Mouse (Mus musculus) kidney, adult 2 months (tissue): ENCODE measurements around the gene Sirt4. TPM values are rescaled to one million over a fixed set of nuclear protein-coding genes. Genes with fewer than 3 reads are reported as not detected.
A peak's percentile ranks its signal among the peaks of the same experiment; 100 is the strongest.

Source experiments
- DNase-seq: peaks from one replicate; pipeline ENCODE4 v3.0.0; 2021
- H3K27ac ChIP-seq: fragments of 200-500 bp; 2 replicates; pipeline ENCODE4 v1.5.1; 2012; ENCODE audit warnings: low read depth, low read length, control low read depth, inconsistent platforms; ENCODE audit not compliant: insufficient read depth
- H3K27me3 ChIP-seq: fragments of 200-500 bp; replicated peaks from 2 replicates; pipeline ENCODE4 v1.6.1; 2012; ENCODE audit warnings: mild to moderate bottlenecking, moderate library complexity, low read length, inconsistent platforms; ENCODE audit not compliant: control insufficient read depth, insufficient read depth
- H3K36me3 ChIP-seq: fragments of 200-500 bp; 2 replicates; pipeline ENCODE4 v1.6.1; 2012; ENCODE audit warnings: mild to moderate bottlenecking, moderate library complexity, low read length, inconsistent platforms; ENCODE audit not compliant: control insufficient read depth, insufficient read depth
- H3K4me1 ChIP-seq: fragments of 200-500 bp; 2 replicates; pipeline ENCODE4 v1.6.1; 2011; ENCODE audit warnings: low read length; ENCODE audit not compliant: control insufficient read depth, insufficient read depth
- H3K4me3 ChIP-seq: fragments of 200-500 bp; 2 replicates; pipeline ENCODE4 v1.5.1; 2011; ENCODE audit warnings: mild to moderate bottlenecking, low read depth, low read length, control low read depth; ENCODE audit not compliant: insufficient read depth
- CTCF ChIP-seq: fragments of 200-500 bp; conservative IDR thresholded peaks from 2 replicates; pipeline ENCODE4 v1.5.1; 2011; ENCODE audit warnings: low read depth, mild to moderate bottlenecking, control low read depth, low read length, moderate library complexity, mixed read lengths; ENCODE audit not compliant: insufficient read depth, insufficient read length
- POLR2A ChIP-seq: fragments of 200-500 bp; IDR thresholded peaks from one replicate; pipeline ENCODE4 v1.6.1; 2011; ENCODE audit warnings: low read depth, low read length, control low read depth
- WGBS: fragments of 180-500 bp; shearing (Covaris S2); methylation state at CpG from one replicate; pipeline ENCODE4 v1.1.7; 2018; 5-methylcytosine and 5-hydroxymethylcytosine counted together
- polyA plus RNA-seq: library from polyadenylated mRNA; depleted of rRNA; stranded (reverse); fragments of >200 nt; gene quantifications from 2 replicates; pipeline ENCODE4 v1.2.3, GENCODE M21; 2012

The Sirt4 gene
- polyA plus RNA-seq, 1 experiment = 34.0 TPM

DNA sequence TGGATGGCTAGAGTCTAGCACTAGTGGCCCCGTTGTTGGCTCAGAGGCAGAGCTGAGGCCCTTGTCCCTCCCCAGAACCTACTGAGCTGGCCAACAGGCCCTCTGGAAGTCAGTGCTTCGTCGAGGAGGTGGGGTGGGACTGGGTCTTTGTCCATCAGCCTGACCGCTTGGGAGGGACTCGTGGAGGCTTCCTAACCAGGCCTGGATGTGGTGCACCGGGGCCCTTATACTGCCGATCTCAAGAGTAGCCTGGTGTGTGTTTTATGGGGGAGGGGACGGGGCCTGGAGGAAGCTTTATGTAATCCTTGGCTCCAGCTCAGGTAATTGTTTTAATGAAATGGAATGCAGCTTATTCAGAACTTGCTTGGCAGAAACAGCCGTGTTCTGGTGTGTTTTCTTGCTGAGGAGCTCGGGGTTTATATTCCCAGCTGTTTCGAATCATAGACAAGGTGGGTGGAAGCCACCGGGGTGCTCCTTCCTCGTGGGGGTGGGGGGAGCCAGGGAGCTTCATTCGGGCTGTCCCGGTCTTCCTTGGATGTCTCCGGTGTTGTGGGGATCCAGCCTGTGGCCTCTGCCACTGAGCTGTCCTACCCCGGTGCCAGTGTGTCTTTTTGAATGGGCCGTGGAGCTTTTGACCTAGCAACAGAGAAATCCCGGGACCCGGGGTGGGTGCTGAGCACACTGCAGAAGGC is 30.5 kb upstream of the Sirt4 start:
- peak overlapping the region; percentile 66 for H3K27ac ChIP-seq
- H3K4me3 ChIP-seq = peak overlapping the region; percentile 3; the same call in 1 of the 2 replicates
- peak; percentile 88 for DNase-seq
- H3K36me3 ChIP-seq = no peaks in the 10 kb centered on the region
- peaks cover 50% of the 10 kb centered on the region for H3K4me1 ChIP-seq
- TF ChIP-seq CTCF (no peak), POLR2A (no peak)
- H3K27me3 ChIP-seq = no peaks in the 10 kb centered on the region
- 17% methylated on average over 20 of the region's 20 CpGs for WGBS

DNA sequence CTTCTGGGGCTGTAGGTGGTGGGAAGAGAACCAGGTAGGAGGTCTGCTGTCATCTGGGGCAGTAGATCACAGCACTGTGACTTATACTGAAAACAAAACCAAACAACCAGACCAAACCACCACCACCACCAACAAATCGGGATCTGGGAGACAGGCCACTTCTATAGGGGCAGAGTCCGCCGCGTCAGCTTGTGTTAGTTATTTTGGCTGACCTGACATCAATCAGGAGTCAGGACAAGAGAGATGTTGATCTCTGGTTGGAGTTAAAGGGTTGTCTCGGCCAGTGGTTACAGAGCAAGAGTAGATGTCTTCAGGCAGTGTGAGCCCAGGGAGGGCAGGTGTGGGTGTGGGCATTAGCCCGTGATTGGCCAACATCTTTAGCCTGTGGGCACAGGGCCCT is 29.8 kb upstream of the Sirt4 start:
- peaks cover 51% of the 10 kb centered on the region for H3K4me1 ChIP-seq
- TF ChIP-seq CTCF (no peak), POLR2A (no peak)

DNA sequence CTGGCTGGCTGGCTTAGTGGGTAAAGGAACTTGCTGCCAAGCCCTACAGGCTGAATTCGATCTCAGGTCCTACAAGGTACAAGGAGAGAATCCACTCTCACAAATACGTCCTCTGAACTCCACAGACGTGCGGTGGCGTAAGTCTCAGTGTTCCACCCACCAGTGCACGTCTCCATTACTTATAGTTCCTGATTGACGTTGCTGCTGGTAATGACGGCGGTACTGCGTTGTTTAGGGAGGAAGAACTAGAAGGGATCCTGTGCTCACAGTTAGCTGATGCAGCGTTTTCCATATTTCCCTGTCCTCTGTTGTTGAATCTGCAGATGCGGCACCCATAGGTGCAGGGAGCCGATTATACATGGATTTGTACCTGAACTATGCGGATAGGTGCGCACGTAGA is 29.2 kb upstream of the Sirt4 start:
- no peak for DNase-seq
- no peaks in the 10 kb centered on the region for H3K27me3 ChIP-seq
- 85% methylated on average over 16 of the region's 16 CpGs for WGBS
- no peak overlapping the region for H3K4me3 ChIP-seq
- peaks cover 50% of the 10 kb centered on the region for H3K4me1 ChIP-seq
- TF ChIP-seq POLR2A (no peak), CTCF (no peak)
- no peaks in the 10 kb centered on the region for H3K36me3 ChIP-seq
- H3K27ac ChIP-seq = 0 out of 2 replicates have a peak overlapping the region, but pooled peaks have one; percentile 66

More for the DNA sequence above, 29.8 kb upstream of the Sirt4 start:
- no peak overlapping the region for H3K4me3 ChIP-seq
- DNase-seq = no peak
- 28% methylated on average over 6 of the region's 6 CpGs for WGBS
- no peaks in the 10 kb centered on the region for H3K36me3 ChIP-seq
- peak overlapping the region; percentile 66 for H3K27ac ChIP-seq
- no peaks in the 10 kb centered on the region for H3K27me3 ChIP-seq

DNA sequence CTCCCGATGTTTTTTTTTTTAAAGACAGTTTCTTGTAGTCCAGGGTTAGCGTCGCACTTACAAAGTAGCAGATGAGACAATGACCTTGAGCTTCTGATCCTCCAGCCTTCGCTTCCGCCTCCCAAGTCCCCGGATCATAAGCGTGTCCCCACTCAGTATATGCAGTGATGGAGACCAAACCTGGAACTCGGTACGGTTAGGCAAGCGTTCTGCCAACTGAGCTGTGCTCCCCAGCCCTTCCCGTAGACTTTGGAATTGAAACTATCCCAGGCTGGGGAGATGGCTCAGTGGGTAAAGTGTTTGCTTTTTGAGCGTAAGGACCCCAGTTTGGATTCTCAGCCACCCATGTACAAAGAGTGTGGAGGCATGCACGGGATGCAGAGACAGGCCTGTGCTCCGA is 28.7 kb upstream of the Sirt4 start:
- 72% methylated on average over 14 of the region's 14 CpGs for WGBS
- no peak overlapping the region for H3K4me3 ChIP-seq
- H3K27me3 ChIP-seq = no peaks in the 10 kb centered on the region
- peaks cover 50% of the 10 kb centered on the region for H3K4me1 ChIP-seq
- H3K27ac ChIP-seq = no peak overlapping the region
- no peaks in the 10 kb centered on the region for H3K36me3 ChIP-seq
- TF ChIP-seq CTCF (no peak), POLR2A (no peak)
- no peak for DNase-seq

DNA sequence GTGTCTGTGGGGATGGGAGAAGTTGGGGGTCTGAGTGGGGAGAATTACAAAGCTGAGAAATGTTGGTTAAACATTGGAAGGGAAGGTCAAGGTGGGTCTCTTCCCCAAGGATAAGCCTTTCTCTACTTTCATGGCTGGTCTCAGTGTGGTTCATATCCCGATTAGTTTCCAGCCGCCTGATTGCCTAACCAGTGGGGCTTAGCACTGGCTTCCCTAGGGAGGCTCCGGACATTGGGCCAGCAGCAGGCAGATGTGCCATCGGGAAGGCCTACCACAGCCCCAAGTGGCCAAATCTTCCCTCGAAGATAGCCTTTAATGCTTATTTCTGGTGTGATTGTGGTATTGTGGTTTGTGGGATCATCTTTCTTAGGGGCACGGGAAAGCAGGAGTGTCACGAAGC is 27.9 kb upstream of the Sirt4 start:
- Histone ChIP-seq H3K27ac (no peak overlapping the region), H3K4me3 (no peak overlapping the region), H3K36me3 (no peaks in the 10 kb centered on the region), H3K27me3 (no peaks in the 10 kb centered on the region), H3K4me1 (peaks cover 50% of the 10 kb centered on the region)
- WGBS = 87% methylated on average over 7 of the region's 7 CpGs
- no peak for DNase-seq
- TF ChIP-seq CTCF (no peak), POLR2A (no peak)

DNA sequence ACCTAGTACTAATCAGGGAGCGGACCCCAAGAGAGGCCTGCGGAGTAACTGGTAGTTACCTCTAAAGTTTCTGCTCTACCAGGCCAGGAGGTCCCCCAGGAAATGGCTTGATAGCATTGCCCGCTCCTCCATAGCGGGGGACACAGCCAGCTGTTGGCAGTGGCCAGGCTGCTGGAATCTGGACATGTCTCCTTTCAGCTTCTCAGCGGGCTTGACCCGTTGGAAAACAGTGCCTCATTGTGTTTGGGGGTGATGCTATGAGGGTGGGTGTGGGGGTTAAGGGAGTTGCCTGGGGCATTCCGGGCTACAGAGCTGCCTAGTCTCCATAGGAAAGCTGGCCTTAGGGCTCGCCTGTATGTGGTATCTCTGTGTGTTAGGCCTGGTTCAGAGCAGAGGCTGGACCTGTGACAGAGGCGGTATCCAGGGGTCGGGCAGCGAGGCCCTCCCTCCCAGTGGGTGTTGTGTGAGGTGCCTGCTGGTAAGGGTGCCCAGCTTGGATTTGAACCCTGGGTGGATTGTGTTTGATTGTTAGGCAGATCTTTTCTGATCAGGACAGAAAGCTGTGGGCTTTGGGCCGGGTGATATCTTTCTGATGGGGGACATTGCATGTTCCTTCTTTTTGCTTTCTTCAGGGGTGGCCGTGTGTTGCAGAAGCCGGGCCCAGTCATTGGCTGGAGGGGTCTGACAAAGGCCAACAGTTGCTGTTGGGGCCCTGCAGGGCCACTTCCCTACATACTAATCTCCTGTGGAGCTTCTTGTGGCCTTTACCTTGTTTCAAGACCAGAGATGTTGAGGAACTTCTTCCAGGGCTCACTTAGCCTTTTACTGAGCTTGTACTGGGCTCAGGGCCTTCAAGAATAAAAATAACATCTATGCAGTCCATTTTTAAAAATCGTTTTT is 25.5 kb upstream of the Sirt4 start:
- 40% methylated on average over 15 of the region's 15 CpGs for WGBS
- no peak for DNase-seq
- peak overlapping the region; percentile 82 for H3K27ac ChIP-seq
- peak overlapping the region; percentile 40 for H3K4me3 ChIP-seq
- H3K36me3 ChIP-seq = no peaks in the 10 kb centered on the region
- peaks cover 43% of the 10 kb centered on the region for H3K4me1 ChIP-seq
- TF ChIP-seq POLR2A (no peak), CTCF (no peak)
- no peaks in the 10 kb centered on the region for H3K27me3 ChIP-seq

DNA sequence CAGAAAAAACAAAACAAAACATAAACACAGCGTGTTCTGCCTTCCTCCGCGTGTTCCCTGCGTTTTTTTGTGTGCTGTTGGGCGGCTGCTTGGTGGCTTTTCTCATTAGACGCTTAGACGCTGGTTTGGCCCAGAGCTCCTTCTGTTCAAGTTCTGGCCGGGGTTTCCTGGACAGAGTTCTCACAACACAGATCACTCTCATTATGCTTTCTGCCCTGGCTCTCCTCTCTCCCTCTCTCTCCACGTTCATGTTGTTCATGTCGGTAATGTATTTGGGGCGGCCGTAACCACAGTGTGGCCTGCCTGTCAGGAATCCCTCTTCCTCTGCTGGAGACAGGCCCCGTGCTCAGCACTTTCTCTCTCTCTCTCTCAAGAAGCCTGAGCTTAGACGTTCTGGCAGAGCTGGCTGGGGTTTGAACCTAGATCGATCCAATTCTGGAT is 24.8 kb upstream of the Sirt4 start:
- peak; percentile 82 for DNase-seq
- 1% methylated on average over 15 of the region's 15 CpGs for WGBS
- peak overlapping the region; percentile 82 for H3K27ac ChIP-seq
- H3K4me1 ChIP-seq = peaks cover 36% of the 10 kb centered on the region
- TF ChIP-seq POLR2A (no peak), CTCF (no peak)
- H3K36me3 ChIP-seq = no peaks in the 10 kb centered on the region
- no peaks in the 10 kb centered on the region for H3K27me3 ChIP-seq
- H3K4me3 ChIP-seq = peak overlapping the region; percentile 40
